ENCODE assay signal across 17 mouse cellular contexts in the genomic region with DNA sequence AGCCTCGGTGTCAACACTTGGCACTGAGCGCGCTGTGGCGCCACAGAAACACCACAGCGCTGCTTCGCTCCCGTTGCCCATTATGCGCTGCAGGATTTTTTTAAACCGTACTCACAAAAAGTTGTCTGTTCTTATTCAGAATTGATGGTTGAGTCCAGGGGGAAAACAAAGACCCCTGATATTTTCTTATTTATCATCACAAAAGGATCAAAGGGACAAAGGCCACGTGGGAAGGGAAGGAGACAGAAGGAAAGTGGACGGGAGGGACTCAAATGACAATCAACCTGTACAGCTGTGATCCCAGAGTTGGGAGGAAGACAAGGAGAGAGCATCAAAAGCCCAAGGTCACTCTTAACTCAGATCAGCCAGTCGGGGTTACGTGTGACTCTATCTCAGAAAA.
DNase-seq lines count a peak whose midpoint lies in the region; ATAC-seq and TF ChIP-seq lines count a peak whose summit lies in the region.
"Had no signal": no experiment of that assay in that cellular context is flagged by ENCODE, and none has a peak within 500 bp of the region (broad histone marks: within the 10 kb centered on the region; RNA-seq: fewer than 3 reads in every experiment).

No protein-coding gene starts in this region.

- peak; percentile 25 for DNase-seq in midbrain, embryonic 14.5 days
- no peak for DNase-seq in midbrain, postnatal 0 days (ENCODE audit: low spot score)
- DNase-seq in ES-CJ7 (ENCODE audit: low read depth, low spot score) (peak; percentile 64), ES-E14 (ENCODE audit: low read depth, low spot score) (no peak), ZHBTc4 (ENCODE audit: low read depth, low spot score) (peak; percentile 67)
- DNase-seq in cerebellum, adult 11 months: no peak
- DNase-seq in frontal cortex, adult 2 months (ENCODE audit: extremely low spot score in 1 of 2, low spot score in 1 of 2): no peak
- no peak for DNase-seq in left cerebral cortex, postnatal 36 days (ENCODE audit: low spot score in 2 of 2)
- DNase-seq: adrenal gland, postnatal 25 days; cerebellum, adult 8-10 months; embryo, embryonic 11 days had no signal

- no peak for TF ChIP-seq CTCF in midbrain, postnatal 0 days (IDR thresholded peaks at IDR 0.05)

- no peaks in the 10 kb centered on the region for H3K4me1 ChIP-seq in midbrain, embryonic 14.5 days (ENCODE audit: control insufficient read depth, insufficient read depth, low read length)
- no peaks in the 10 kb centered on the region for H3K4me1 ChIP-seq in midbrain, postnatal 0 days (ENCODE audit: insufficient read depth, low read length)
- peaks cover 2 to 5% of the 10 kb centered on the region in 2 experiments; a peak in 2 of 4 replicates for H3K4me1 ChIP-seq in ES-E14 (ENCODE audit: control insufficient read depth in 2 of 2, insufficient read depth in 2 of 2, low read length in 2 of 2, poor library complexity in 1 of 2)
- H3K4me1 ChIP-seq: embryonic facial prominence, embryonic 13.5 days; embryonic facial prominence, embryonic 15.5 days had no signal

- H3K9ac ChIP-seq in midbrain, embryonic 14.5 days (replicated peaks; ENCODE audit: low read length): no peak overlapping the region
- no peak overlapping the region for H3K9ac ChIP-seq in midbrain, postnatal 0 days (replicated peaks; ENCODE audit: low read length, poor library complexity, severe bottlenecking)
- no peak overlapping the region for H3K9ac ChIP-seq in ES-E14 (ENCODE audit: insufficient read depth, low read depth, low read length, poor library complexity, severe bottlenecking)
- H3K9ac ChIP-seq: embryonic facial prominence, embryonic 13.5 days; embryonic facial prominence, embryonic 15.5 days; forebrain, embryonic 13.5 days; forebrain, embryonic 15.5 days had no signal

- intact Hi-C loops in left cerebral cortex, postnatal 36 days (cut with DNase I): no loop called here

- H3K9me3 ChIP-seq in midbrain, embryonic 14.5 days (ENCODE audit: control insufficient read depth, low read length): no peaks in the 10 kb centered on the region
- no peaks in the 10 kb centered on the region for H3K9me3 ChIP-seq in midbrain, postnatal 0 days (ENCODE audit: low read length)
- H3K9me3 ChIP-seq in ES-E14 (ENCODE audit: control insufficient read depth, insufficient read depth, low read depth, low read length): no peaks in the 10 kb centered on the region
- H3K9me3 ChIP-seq: embryonic facial prominence, embryonic 13.5 days; embryonic facial prominence, embryonic 15.5 days; forebrain, embryonic 10.5 days; forebrain, embryonic 13.5 days; forebrain, embryonic 15.5 days had no signal

- 65% methylated on average over 13 of the region's 13 CpGs for WGBS in midbrain, embryonic 14.5 days
- 62% methylated on average over 13 of the region's 13 CpGs for WGBS in midbrain, postnatal 0 days

- no peaks in the 10 kb centered on the region for H3K36me3 ChIP-seq in midbrain, embryonic 14.5 days (ENCODE audit: control insufficient read depth, insufficient read depth, low read length)
- no peaks in the 10 kb centered on the region for H3K36me3 ChIP-seq in midbrain, postnatal 0 days (ENCODE audit: insufficient read depth, low read length)
- no peaks in the 10 kb centered on the region; the same call in 1 of the 2 replicates for H3K36me3 ChIP-seq in ES-E14 (ENCODE audit: control insufficient read depth, insufficient read depth, low read length, poor library complexity, severe bottlenecking)
- H3K36me3 ChIP-seq: embryonic facial prominence, embryonic 13.5 days; embryonic facial prominence, embryonic 15.5 days; forebrain, embryonic 10.5 days; forebrain, embryonic 15.5 days had no signal

- no peak overlapping the region for H3K4me2 ChIP-seq in midbrain, embryonic 14.5 days (ENCODE audit: low read length)
- no peak overlapping the region for H3K4me2 ChIP-seq in midbrain, postnatal 0 days (ENCODE audit: low read depth, low read length, poor library complexity, severe bottlenecking)
- H3K4me2 ChIP-seq: embryonic facial prominence, embryonic 13.5 days; embryonic facial prominence, embryonic 15.5 days; forebrain, embryonic 13.5 days; forebrain, embryonic 15.5 days had no signal

- H3K4me3 ChIP-seq in midbrain, embryonic 14.5 days (replicated peaks; ENCODE audit: low read depth, low read length): no peak overlapping the region
- H3K4me3 ChIP-seq in midbrain, postnatal 0 days (ENCODE audit: low read depth, low read length): no peak overlapping the region
- 0 out of 4 replicates have a peak overlapping the region, but pooled peaks of 1 of the 2 experiments have one; percentile 6 for H3K4me3 ChIP-seq in ES-E14 (ENCODE audit: insufficient read depth in 1 of 2, low read depth in 1 of 2, low read length in 2 of 2, poor library complexity in 1 of 2, severe bottlenecking in 1 of 2)
- H3K4me3 ChIP-seq: embryonic facial prominence, embryonic 13.5 days; embryonic facial prominence, embryonic 15.5 days; erythroblast, embryonic 14.5 days; forebrain, embryonic 10.5 days; forebrain, embryonic 13.5 days; forebrain, embryonic 15.5 days had no signal

- in situ Hi-C loops in ES-E14 (cut with MboI; ENCODE audit: low sequenced_read_pairs in 2 of 2, unreplicated experiment in 2 of 2): no loop called here

- no peaks in the 10 kb centered on the region for H3K27me3 ChIP-seq in midbrain, embryonic 14.5 days (ENCODE audit: control insufficient read depth, insufficient read depth, low read length)
- no peaks in the 10 kb centered on the region for H3K27me3 ChIP-seq in midbrain, postnatal 0 days (ENCODE audit: insufficient read depth, low read length)
- H3K27me3 ChIP-seq: embryonic facial prominence, embryonic 13.5 days; embryonic facial prominence, embryonic 15.5 days; forebrain, embryonic 13.5 days; forebrain, embryonic 15.5 days had no signal

- H3K27ac ChIP-seq in midbrain, embryonic 14.5 days (replicated peaks; ENCODE audit: low read depth, low read length): no peak overlapping the region
- no peak overlapping the region for H3K27ac ChIP-seq in midbrain, postnatal 0 days (ENCODE audit: low read depth, low read length)
- no peak overlapping the region for H3K27ac ChIP-seq in ES-E14 (ENCODE audit: insufficient read depth, low read depth, low read length, poor library complexity, severe bottlenecking)
- H3K27ac ChIP-seq: embryonic facial prominence, embryonic 13.5 days; embryonic facial prominence, embryonic 15.5 days; forebrain, embryonic 10.5 days; forebrain, embryonic 13.5 days; forebrain, embryonic 15.5 days had no signal

- ATAC-seq in midbrain, embryonic 14.5 days (ENCODE audit: low FRiP score, low TSS enrichment): no peak
- ATAC-seq in midbrain, postnatal 0 days (ENCODE audit: low FRiP score): no peak
- ATAC-seq: forebrain, embryonic 13.5 days; forebrain, embryonic 15.5 days had no signal

TF ChIP-seq in ES-E14, 5 proteins besides CTCF, POLR2A, EP300 and RAD21:
- TF ChIP-seq HCFC1 (IDR thresholded peaks at IDR 0.05; ENCODE audit: borderline replicate concordance, insufficient read depth, low read length) (no peak), ZC3H11A (IDR thresholded peaks at IDR 0.05; ENCODE audit: borderline replicate concordance, low read depth, low read length) (no peak), CHD2 (IDR thresholded peaks at IDR 0.05; ENCODE audit: low read depth, low read length) (no peak), MAFK (IDR thresholded peaks at IDR 0.05; ENCODE audit: insufficient read depth, low read depth, low read length) (no peak), ZNF384 (IDR thresholded peaks at IDR 0.05; ENCODE audit: low read depth, low read length) (peak; percentile 48; the same call in 1 of the 2 replicates)

Comparison
In these comparisons a context has a peak if more than half of its experiments do, and no peak if none do; other contexts are left out.
1. DNase-seq: peak in midbrain, embryonic 14.5 days (single experiment), ES-CJ7 (single experiment) and ZHBTc4 (single experiment); none in midbrain, postnatal 0 days (single experiment), ES-E14 (single experiment), cerebellum, adult 11 months (single experiment), frontal cortex, adult 2 months (0 of 2) and left cerebral cortex, postnatal 36 days (0 of 2).